Mouse (Mus musculus): ENCODE results near the gene Gprasp2. TPM values are rescaled to one million over a fixed set of nuclear protein-coding genes. Genes with fewer than 3 reads are reported as not detected.
"Not testable (repeated sequence)": the region's sequence is repeated elsewhere in the genome, so short reads cannot be mapped to it uniquely, and the experiment has no call there.

Gene Gprasp2
- polyA plus RNA-seq, 1 experiment from 2014 or later = 28.0 TPM

DNA sequence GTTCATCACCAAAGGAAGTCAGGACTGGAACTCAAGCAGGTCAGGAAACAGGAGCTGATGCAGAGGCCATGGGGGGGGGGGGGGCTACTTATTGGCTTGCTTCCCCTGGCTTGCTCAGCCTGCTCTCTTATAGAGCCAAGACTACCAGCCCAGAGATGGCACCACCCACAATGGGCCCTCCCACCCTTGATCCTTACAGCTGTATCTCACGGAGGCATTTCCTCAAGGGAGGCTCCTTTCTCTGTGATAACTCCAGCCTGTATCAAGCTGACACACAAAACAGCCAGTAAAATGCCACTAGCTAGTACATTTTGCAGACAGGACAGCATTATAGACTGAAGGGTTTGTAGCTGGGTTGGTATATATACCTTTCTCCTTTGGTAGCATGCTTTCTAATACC is 2.9 kb upstream of the Gprasp2 start:
- not testable (repeated sequence) for H3K27me3 ChIP-seq (replicated peaks; ENCODE audit: control insufficient read depth, insufficient read depth, low read length); DNase-seq (ENCODE audit: low spot score); H3K9me3 ChIP-seq (ENCODE audit: control insufficient read depth, low read length); H3K4me2 ChIP-seq (ENCODE audit: low read depth, low read length); H3K36me3 ChIP-seq (ENCODE audit: control insufficient read depth, insufficient read depth, low read length); H3K4me1 ChIP-seq (ENCODE audit: control insufficient read depth, insufficient read depth, low read length); ATAC-seq (ENCODE audit: low read depth); H3K27ac ChIP-seq (replicated peaks; ENCODE audit: low read depth, low read length); H3K9ac ChIP-seq (ENCODE audit: low read depth, low read length); H3K4me3 ChIP-seq (ENCODE audit: low read depth, low read length)
- 46% methylated on average over 1 of the region's 1 CpGs for WGBS

DNA sequence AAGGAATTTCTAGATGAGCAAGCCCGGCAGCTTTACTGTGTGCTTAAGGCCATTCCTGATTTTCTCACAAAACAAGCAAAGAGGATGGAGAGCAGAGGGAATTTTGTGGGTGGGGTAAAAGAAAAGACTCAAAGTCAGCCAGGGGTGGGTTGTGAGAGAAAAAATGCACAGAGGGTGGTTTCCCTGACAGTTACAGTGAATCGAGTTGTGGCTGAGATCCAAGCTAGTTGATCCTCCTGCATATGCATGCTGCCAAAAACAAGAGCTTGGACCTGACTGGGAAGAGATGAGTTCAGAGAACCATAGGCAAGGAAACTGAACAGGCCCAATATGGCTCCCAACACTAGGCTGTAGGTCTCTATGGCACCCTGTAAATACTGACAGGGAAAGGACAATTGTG is 938 bp upstream of the Gprasp2 start:
- Histone ChIP-seq H3K4me3 (ENCODE audit: low read depth, low read length) (no peak overlapping the region), H3K9ac (ENCODE audit: low read depth, low read length) (no peak overlapping the region), H3K27ac (replicated peaks; ENCODE audit: low read depth, low read length) (no peak overlapping the region), H3K4me1 (ENCODE audit: control insufficient read depth, insufficient read depth, low read length) (no peaks in the 10 kb centered on the region), H3K9me3 (ENCODE audit: control insufficient read depth, low read length) (no peaks in the 10 kb centered on the region), H3K4me2 (ENCODE audit: low read depth, low read length) (no peak overlapping the region), H3K27me3 (replicated peaks; ENCODE audit: control insufficient read depth, insufficient read depth, low read length) (no peaks in the 10 kb centered on the region), H3K36me3 (ENCODE audit: control insufficient read depth, insufficient read depth, low read length) (no peaks in the 10 kb centered on the region; the same call in 1 of the 2 replicates)
- 73% methylated on average over 2 of the region's 2 CpGs for WGBS
- ATAC-seq (ENCODE audit: low read depth) = no peak
- peak; percentile 1 for DNase-seq (ENCODE audit: low spot score)

DNA sequence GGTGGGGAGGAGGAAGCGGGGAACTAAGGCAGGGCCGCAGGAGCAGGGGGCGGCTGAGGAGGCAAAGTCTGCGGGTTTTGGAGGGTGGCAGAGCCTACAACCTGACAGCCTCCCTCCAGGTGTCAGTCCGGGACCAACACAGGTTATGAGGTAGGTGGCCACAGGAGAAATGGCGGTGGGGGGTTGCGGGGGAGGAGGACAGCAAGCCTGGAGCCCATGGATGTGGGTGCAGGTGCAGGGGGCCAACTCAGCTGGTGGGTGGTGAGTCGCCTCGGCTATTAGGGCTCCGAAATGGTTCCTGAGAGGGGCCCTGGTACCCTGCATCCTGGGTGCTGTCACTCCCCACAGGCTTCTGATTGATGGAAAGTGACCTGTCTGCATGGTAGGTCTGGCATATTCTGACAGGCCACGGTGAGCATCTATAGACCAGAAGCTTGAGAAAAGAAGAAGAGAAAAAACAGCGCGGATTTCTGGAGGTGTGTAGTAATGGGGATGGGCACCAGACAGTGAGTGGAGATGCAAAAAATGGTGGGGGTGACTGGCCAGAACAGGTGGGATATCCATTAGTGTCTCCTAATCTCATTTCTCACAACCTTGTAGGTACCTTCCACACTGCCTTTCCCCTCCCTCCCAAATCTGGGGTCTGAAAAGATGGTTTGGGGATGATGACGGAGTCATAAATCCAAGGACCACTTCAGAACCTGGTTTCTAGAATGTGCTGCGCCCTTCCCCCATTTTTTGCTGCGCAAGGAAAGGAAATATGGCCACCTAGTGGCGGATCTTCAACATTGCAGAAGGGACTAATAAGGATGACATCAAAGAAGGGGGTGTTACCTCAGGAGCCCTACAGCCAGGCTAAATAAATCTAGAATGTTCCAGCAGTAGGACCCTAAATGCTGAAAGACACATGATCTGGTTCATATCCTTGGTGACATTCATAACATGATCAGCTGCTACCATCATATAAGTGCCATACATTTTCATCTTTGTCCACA is 860 bp downstream of the Gprasp2 start:
- not testable (repeated sequence) for H3K4me1 ChIP-seq (ENCODE audit: control insufficient read depth, insufficient read depth, low read length); H3K27me3 ChIP-seq (replicated peaks; ENCODE audit: control insufficient read depth, insufficient read depth, low read length); H3K36me3 ChIP-seq (ENCODE audit: control insufficient read depth, insufficient read depth, low read length); H3K9me3 ChIP-seq (ENCODE audit: control insufficient read depth, low read length); H3K27ac ChIP-seq (replicated peaks; ENCODE audit: low read depth, low read length)
- WGBS = 29% methylated on average over 16 of the region's 17 CpGs
- Histone ChIP-seq H3K9ac (ENCODE audit: low read depth, low read length) (peak overlapping the region; percentile 54), H3K4me2 (ENCODE audit: low read depth, low read length) (peak overlapping the region; percentile 69), H3K4me3 (ENCODE audit: low read depth, low read length) (peak overlapping the region; percentile 46)
- ATAC-seq (ENCODE audit: low read depth) (peak; percentile 31; the same call in 1 of the 2 replicates), DNase-seq (ENCODE audit: low spot score) (peak; percentile 45)

DNA sequence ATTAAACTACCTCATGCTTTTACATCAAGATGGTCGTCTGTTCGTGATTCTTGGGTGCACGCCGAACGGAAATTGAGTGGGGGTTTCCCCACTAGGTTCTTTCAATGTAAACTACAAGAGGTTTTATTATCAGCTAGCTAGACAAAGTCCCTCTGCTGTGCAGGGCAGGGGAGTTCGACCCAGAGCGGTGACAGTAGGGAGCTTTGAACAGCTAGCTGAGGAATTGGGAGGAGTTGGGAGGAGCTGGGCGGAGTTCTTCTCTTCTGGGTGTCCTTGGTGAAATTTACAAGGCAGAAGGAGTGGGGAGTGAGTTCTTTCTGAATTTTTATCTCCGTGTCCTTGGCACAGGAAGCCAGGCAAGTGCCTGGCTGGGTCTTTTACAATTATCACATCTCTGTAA is 28.0 kb downstream of the Gprasp2 start:
- not testable (repeated sequence) for H3K4me3 ChIP-seq (ENCODE audit: low read depth, low read length)

DNA sequence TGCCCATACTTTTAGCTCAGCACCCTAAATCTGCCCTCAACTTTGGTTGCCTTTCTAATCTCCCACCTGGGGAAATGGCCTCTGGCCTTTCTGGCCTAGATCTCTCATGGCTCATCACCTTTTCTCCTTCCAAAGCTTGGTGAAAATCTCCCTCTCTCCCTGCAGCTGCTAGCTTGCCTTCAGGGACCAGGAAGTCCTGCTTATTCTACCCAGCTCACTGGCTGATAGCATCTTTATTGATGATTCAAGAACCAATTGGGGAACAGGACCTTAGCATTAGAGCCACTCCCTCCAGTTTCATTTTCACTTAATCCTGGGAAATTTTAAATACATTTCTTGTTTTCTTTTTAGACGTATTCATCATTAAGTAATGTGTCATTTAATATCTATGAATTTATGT is 37.8 kb downstream of the Gprasp2 start:
- DNase-seq (ENCODE audit: low spot score) (no peak), ATAC-seq (ENCODE audit: low read depth) (no peak)
- no peak overlapping the region for H3K27ac ChIP-seq (replicated peaks; ENCODE audit: low read depth, low read length)
- H3K36me3 ChIP-seq (ENCODE audit: control insufficient read depth, insufficient read depth, low read length) = no peaks in the 10 kb centered on the region
- H3K4me3 ChIP-seq (ENCODE audit: low read depth, low read length) = no peak overlapping the region
- no peak overlapping the region for H3K9ac ChIP-seq (ENCODE audit: low read depth, low read length)
- no peak overlapping the region for H3K4me2 ChIP-seq (ENCODE audit: low read depth, low read length)
- H3K27me3 ChIP-seq (replicated peaks; ENCODE audit: control insufficient read depth, insufficient read depth, low read length) = no peaks in the 10 kb centered on the region
- no peaks in the 10 kb centered on the region for H3K9me3 ChIP-seq (ENCODE audit: control insufficient read depth, low read length)
- WGBS = 71% methylated on average over 1 of the region's 1 CpGs
- H3K4me1 ChIP-seq (ENCODE audit: control insufficient read depth, insufficient read depth, low read length) = no peaks in the 10 kb centered on the region

More for the DNA sequence above, 28.0 kb downstream of the Gprasp2 start:
- ATAC-seq (ENCODE audit: low read depth); H3K36me3 ChIP-seq (ENCODE audit: control insufficient read depth, insufficient read depth, low read length); H3K9me3 ChIP-seq (ENCODE audit: control insufficient read depth, low read length); H3K27ac ChIP-seq (replicated peaks; ENCODE audit: low read depth, low read length); H3K4me1 ChIP-seq (ENCODE audit: control insufficient read depth, insufficient read depth, low read length); DNase-seq (ENCODE audit: low spot score); H3K27me3 ChIP-seq (replicated peaks; ENCODE audit: control insufficient read depth, insufficient read depth, low read length); H3K4me2 ChIP-seq (ENCODE audit: low read depth, low read length); H3K9ac ChIP-seq (ENCODE audit: low read depth, low read length): not testable (repeated sequence)
- 85% methylated on average over 9 of the region's 9 CpGs for WGBS

DNA sequence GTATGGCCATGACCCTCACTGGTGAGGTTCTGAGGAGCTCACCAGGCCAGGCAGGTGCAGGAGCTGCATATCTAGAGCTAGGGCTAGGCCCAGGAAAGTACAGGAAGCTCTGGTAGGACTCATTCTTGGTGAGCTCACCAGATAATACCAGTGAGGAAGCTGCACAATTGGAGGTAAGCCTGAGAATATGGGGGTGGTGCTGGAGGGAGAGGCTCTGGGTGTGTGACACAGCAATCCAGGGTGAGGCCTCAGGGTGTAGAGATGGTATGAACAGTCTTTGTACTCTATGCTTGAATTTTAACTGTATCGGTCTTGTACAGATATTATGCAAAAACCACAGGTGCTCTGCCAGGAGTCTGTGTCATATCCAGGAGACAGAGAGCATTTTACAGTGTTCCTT is 40.8 kb downstream of the Gprasp2 start:
- H3K4me1 ChIP-seq (ENCODE audit: control insufficient read depth, insufficient read depth, low read length) = no peaks in the 10 kb centered on the region
- H3K9ac ChIP-seq (ENCODE audit: low read depth, low read length) = no peak overlapping the region
- no peak for DNase-seq (ENCODE audit: low spot score)
- no peak overlapping the region for H3K4me3 ChIP-seq (ENCODE audit: low read depth, low read length)
- no peak for ATAC-seq (ENCODE audit: low read depth)
- no peaks in the 10 kb centered on the region for H3K9me3 ChIP-seq (ENCODE audit: control insufficient read depth, low read length)
- H3K27ac ChIP-seq (replicated peaks; ENCODE audit: low read depth, low read length) = no peak overlapping the region
- 88% methylated on average over 1 of the region's 1 CpGs for WGBS
- no peaks in the 10 kb centered on the region for H3K36me3 ChIP-seq (ENCODE audit: control insufficient read depth, insufficient read depth, low read length)
- H3K4me2 ChIP-seq (ENCODE audit: low read depth, low read length) = no peak overlapping the region
- H3K27me3 ChIP-seq (replicated peaks; ENCODE audit: control insufficient read depth, insufficient read depth, low read length) = no peaks in the 10 kb centered on the region

DNA sequence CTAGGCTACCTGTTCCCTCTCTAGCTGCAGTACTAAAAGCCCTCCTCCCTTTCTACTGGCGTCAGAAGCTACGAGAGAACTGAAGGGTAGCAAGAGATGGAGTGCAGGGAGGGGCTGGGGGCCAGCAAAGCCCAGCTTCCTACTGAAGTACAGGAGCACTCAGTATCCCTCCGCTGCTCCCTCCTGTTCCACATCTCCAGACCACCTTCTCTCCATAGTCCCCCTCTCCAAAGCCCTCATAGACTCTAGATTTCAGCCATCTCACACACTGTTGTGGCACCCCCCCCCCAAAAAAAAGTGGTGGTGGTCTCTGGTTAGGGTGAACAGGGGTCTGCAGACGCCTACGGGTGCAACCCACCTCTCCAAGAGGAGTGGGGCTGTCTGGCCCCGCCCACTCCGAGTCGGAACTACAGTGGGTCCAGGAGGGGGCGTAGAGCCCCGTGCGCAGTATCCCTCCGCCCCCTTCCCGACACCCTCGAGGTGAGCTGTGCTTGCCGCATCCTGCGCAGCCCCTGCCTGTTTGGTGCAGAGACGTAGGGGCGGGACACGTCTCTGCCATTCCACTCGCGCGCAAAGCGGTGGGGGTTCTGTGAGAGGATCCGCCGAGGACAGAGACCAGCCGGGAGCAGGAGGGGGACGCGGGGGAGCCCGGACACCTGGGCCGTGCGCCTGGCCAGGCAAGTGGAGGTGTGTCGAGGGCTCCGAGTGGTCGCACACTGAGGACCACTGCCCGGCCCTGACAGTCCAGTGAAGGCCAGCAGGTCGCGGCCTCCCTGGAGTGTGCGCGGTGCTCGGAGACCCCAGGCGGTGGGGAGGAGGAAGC is 46.8 kb downstream of the Gprasp2 start:
- H3K4me1 ChIP-seq (ENCODE audit: control insufficient read depth, insufficient read depth, low read length) = no peaks in the 10 kb centered on the region
- peak; percentile 99 for ATAC-seq (ENCODE audit: low read depth)

DNA sequence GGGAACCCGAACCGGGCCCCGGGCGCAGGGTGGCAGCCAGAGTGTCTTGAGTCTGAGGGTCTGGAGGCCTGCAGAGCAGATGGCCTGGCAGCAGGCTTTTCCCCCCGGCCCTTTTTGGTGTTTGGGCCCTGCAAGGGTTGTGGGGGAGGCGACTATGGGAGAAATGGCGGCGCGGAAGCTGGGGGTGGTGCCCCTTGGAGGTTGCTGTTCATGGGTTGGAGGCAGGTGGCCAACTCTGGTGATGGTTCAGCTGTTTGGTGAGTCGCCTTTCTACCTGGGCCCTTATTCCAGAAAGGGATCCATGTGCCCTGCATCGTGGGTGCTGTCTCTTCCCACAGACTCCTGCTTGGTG is 47.4 kb downstream of the Gprasp2 start:
- peak overlapping the region; percentile 56 for H3K4me2 ChIP-seq (ENCODE audit: low read depth, low read length)
- H3K36me3 ChIP-seq (ENCODE audit: control insufficient read depth, insufficient read depth, low read length) = peaks cover 29% of the 10 kb centered on the region
- no peaks in the 10 kb centered on the region for H3K9me3 ChIP-seq (ENCODE audit: control insufficient read depth, low read length)
- H3K4me1 ChIP-seq (ENCODE audit: control insufficient read depth, insufficient read depth, low read length) = no peaks in the 10 kb centered on the region
- H3K27ac ChIP-seq (replicated peaks; ENCODE audit: low read depth, low read length) = peak overlapping the region; percentile 68
- DNase-seq (ENCODE audit: low spot score) (peak; percentile 8), ATAC-seq (ENCODE audit: low read depth) (no peak)
- no peaks in the 10 kb centered on the region for H3K27me3 ChIP-seq (replicated peaks; ENCODE audit: control insufficient read depth, insufficient read depth, low read length)
- peak overlapping the region; percentile 81 for H3K9ac ChIP-seq (ENCODE audit: low read depth, low read length)
- peak overlapping the region; percentile 63 for H3K4me3 ChIP-seq (ENCODE audit: low read depth, low read length)
- 16% methylated on average over 11 of the region's 11 CpGs for WGBS

More for the DNA sequence above, 46.8 kb downstream of the Gprasp2 start:
- peak; percentile 94 for DNase-seq (ENCODE audit: low spot score)
- peak overlapping the region; percentile 81 for H3K9ac ChIP-seq (ENCODE audit: low read depth, low read length)
- peak overlapping the region; percentile 56 for H3K4me2 ChIP-seq (ENCODE audit: low read depth, low read length)
- no peaks in the 10 kb centered on the region for H3K9me3 ChIP-seq (ENCODE audit: control insufficient read depth, low read length)
- no peaks in the 10 kb centered on the region for H3K27me3 ChIP-seq (replicated peaks; ENCODE audit: control insufficient read depth, insufficient read depth, low read length)
- peak overlapping the region; percentile 63 for H3K4me3 ChIP-seq (ENCODE audit: low read depth, low read length)
- peaks cover 29% of the 10 kb centered on the region for H3K36me3 ChIP-seq (ENCODE audit: control insufficient read depth, insufficient read depth, low read length)
- 19% methylated on average over 32 of the region's 41 CpGs for WGBS
- peak overlapping the region; percentile 77 for H3K27ac ChIP-seq (replicated peaks; ENCODE audit: low read depth, low read length)
